Mouse (Mus musculus): Measurements from ENCODE around the gene Ube2m. TPM values are rescaled to one million over a fixed set of nuclear protein-coding genes. Genes with fewer than 3 reads are reported as not detected.
A peak's percentile ranks its signal among the peaks of the same experiment; 100 is the strongest.

The Ube2m gene
- polyA plus RNA-seq, 1 experiment from 2014 or later = 199 TPM

- Histone ChIP-seq H3K4me1 (ENCODE audit: control insufficient read depth, insufficient read depth, low read length) (peaks cover 12% of the 10 kb centered on the region), H3K27ac (replicated peaks; ENCODE audit: low read depth, low read length) (peak overlapping the region; percentile 93), H3K4me2 (ENCODE audit: low read depth, severe bottlenecking) (peak overlapping the region; percentile 79), H3K36me3 (ENCODE audit: control insufficient read depth, insufficient read depth, low read length) (peaks cover 10% of the 10 kb centered on the region), H3K4me3 (ENCODE audit: low read depth, low read length) (peak overlapping the region; percentile 74), H3K9me3 (ENCODE audit: control insufficient read depth, low read length) (peaks cover 10% of the 10 kb centered on the region; the same call in 1 of the 2 replicates), H3K27me3 (ENCODE audit: control insufficient read depth, insufficient read depth, low read length) (peaks cover 20% of the 10 kb centered on the region), H3K9ac (ENCODE audit: low read length) (peak overlapping the region; percentile 80)
- 28% methylated on average over 15 of the region's 15 CpGs for WGBS
- no peak for ATAC-seq (ENCODE audit: insufficient number of reproducible peaks, low FRiP score, low TSS enrichment, low read depth)
- no peak for DNase-seq (ENCODE audit: low spot score)
These were observed 620 bp upstream of the Ube2m start for GRCm38 (mm10) chr7:13038621-13039169.

- peaks cover 12% of the 10 kb centered on the region for H3K4me1 ChIP-seq (ENCODE audit: control insufficient read depth, insufficient read depth, low read length)
- ATAC-seq (ENCODE audit: insufficient number of reproducible peaks, low FRiP score, low TSS enrichment, low read depth) = no peak
- no peak for DNase-seq (ENCODE audit: low spot score)
- peak overlapping the region; percentile 79 for H3K4me2 ChIP-seq (ENCODE audit: low read depth, severe bottlenecking)
- peaks cover 11% of the 10 kb centered on the region for H3K36me3 ChIP-seq (ENCODE audit: control insufficient read depth, insufficient read depth, low read length)
- peaks cover 7% of the 10 kb centered on the region for H3K27me3 ChIP-seq (ENCODE audit: control insufficient read depth, insufficient read depth, low read length)
- under 1% methylated on average over 31 of the region's 33 CpGs for WGBS
- no peaks in the 10 kb centered on the region for H3K9me3 ChIP-seq (ENCODE audit: control insufficient read depth, low read length)
- peak overlapping the region; percentile 80 for H3K9ac ChIP-seq (ENCODE audit: low read length)
- peak overlapping the region; percentile 74 for H3K4me3 ChIP-seq (ENCODE audit: low read depth, low read length)
- peak overlapping the region; percentile 93 for H3K27ac ChIP-seq (replicated peaks; ENCODE audit: low read depth, low read length)
These were observed 709 bp downstream of the Ube2m start for GRCm38 (mm10) chr7:13037366-13037765.

GRCm38 (mm10) chr7:13036806-13037205, 1.3 kb downstream of the Ube2m start:
- 45% methylated on average over 4 of the region's 4 CpGs for WGBS
- Histone ChIP-seq H3K4me2 (ENCODE audit: low read depth, severe bottlenecking) (peak overlapping the region; percentile 79), H3K4me1 (ENCODE audit: control insufficient read depth, insufficient read depth, low read length) (peaks cover 12% of the 10 kb centered on the region), H3K4me3 (ENCODE audit: low read depth, low read length) (peak overlapping the region; percentile 74), H3K27me3 (ENCODE audit: control insufficient read depth, insufficient read depth, low read length) (peaks cover 4% of the 10 kb centered on the region), H3K27ac (replicated peaks; ENCODE audit: low read depth, low read length) (no peak overlapping the region), H3K36me3 (ENCODE audit: control insufficient read depth, insufficient read depth, low read length) (peaks cover 17% of the 10 kb centered on the region), H3K9ac (ENCODE audit: low read length) (peak overlapping the region; percentile 80), H3K9me3 (ENCODE audit: control insufficient read depth, low read length) (no peaks in the 10 kb centered on the region)
- DNase-seq (ENCODE audit: low spot score) = no peak
- ATAC-seq (ENCODE audit: insufficient number of reproducible peaks, low FRiP score, low TSS enrichment, low read depth) = no peak

DNA sequence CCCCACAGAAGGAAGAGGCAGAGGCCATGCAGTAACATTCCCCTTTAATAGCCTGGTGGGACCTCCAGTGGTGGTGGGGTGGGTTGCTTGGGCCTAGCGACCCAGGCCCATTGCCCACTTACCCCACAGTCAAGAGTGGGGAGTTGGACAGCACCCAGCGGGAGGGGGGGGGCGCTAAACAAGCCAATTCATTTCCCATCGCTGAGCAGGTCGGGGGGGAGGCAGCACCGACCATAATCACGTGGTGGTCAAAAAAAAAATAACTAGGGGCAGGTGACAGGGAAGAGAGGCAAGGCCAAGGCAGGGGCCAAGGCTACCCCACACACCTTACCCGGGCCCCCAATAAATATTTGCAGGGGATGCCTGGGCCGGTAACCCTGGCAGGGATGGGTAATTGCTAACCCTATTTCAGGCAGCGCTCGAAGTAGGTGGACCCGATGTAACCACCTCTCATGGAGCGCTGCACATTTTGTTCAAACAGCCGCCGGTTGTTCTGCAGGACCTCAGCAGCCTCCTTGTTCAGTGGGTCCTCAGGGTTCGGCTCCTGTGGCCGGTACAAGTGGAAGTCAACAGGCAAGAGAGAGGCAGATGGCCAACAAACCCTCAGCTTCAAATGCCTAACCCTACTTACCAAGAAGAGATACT, 2.7 kb downstream of the Ube2m start:
- Histone ChIP-seq H3K4me3 (ENCODE audit: low read depth, low read length) (no peak overlapping the region), H3K27ac (replicated peaks; ENCODE audit: low read depth, low read length) (no peak overlapping the region), H3K9ac (ENCODE audit: low read length) (no peak overlapping the region; the same call in 1 of the 2 replicates)

GRCm38 (mm10) chr7:13034148-13034977, 3.7 kb downstream of the Ube2m start, which contains the start of gene Chmp2a:
TSS of gene Chmp2a (minus strand) at chr7:13034807.
- WGBS = under 1% methylated on average over 45 of the region's 45 CpGs
- ATAC-seq (ENCODE audit: insufficient number of reproducible peaks, low FRiP score, low TSS enrichment, low read depth) (peak; percentile 84), DNase-seq (ENCODE audit: low spot score) (peak; percentile 99)
- peaks cover 12% of the 10 kb centered on the region for H3K4me1 ChIP-seq (ENCODE audit: control insufficient read depth, insufficient read depth, low read length)
- peak within 1 kb of the TSS; percentile 86 for H3K27ac ChIP-seq (replicated peaks; ENCODE audit: low read depth, low read length)
- peak within 1 kb of the TSS; percentile 50 for H3K4me3 ChIP-seq (ENCODE audit: low read depth, low read length)
- no peaks in the 10 kb centered on the region for H3K9me3 ChIP-seq (ENCODE audit: control insufficient read depth, low read length)
- peaks cover 36% of the 10 kb centered on the region for H3K36me3 ChIP-seq (ENCODE audit: control insufficient read depth, insufficient read depth, low read length)
- H3K9ac ChIP-seq (ENCODE audit: low read length) = peak within 1 kb of the TSS; percentile 80
- no peaks in the 10 kb centered on the region for H3K27me3 ChIP-seq (ENCODE audit: control insufficient read depth, insufficient read depth, low read length)
- H3K4me2 ChIP-seq (ENCODE audit: low read depth, severe bottlenecking) = peak within 1 kb of the TSS; percentile 77

More for the DNA sequence above, 2.7 kb downstream of the Ube2m start:
- Histone ChIP-seq H3K4me1 (ENCODE audit: control insufficient read depth, insufficient read depth, low read length) (peaks cover 12% of the 10 kb centered on the region), H3K36me3 (ENCODE audit: control insufficient read depth, insufficient read depth, low read length) (peaks cover 27% of the 10 kb centered on the region), H3K4me2 (ENCODE audit: low read depth, severe bottlenecking) (no peak overlapping the region; the same call in 1 of the 2 replicates), H3K27me3 (ENCODE audit: control insufficient read depth, insufficient read depth, low read length) (no peaks in the 10 kb centered on the region), H3K9me3 (ENCODE audit: control insufficient read depth, low read length) (no peaks in the 10 kb centered on the region)
- DNase-seq (ENCODE audit: low spot score) = no peak
- ATAC-seq (ENCODE audit: insufficient number of reproducible peaks, low FRiP score, low TSS enrichment, low read depth) = no peak
- WGBS = 90% methylated on average over 17 of the region's 17 CpGs

GRCm38 (mm10) chr7:13033451-13034147, 4.5 kb downstream of the Ube2m start:
- Histone ChIP-seq H3K9ac (ENCODE audit: low read length) (peak overlapping the region; percentile 80), H3K27me3 (ENCODE audit: control insufficient read depth, insufficient read depth, low read length) (no peaks in the 10 kb centered on the region), H3K36me3 (ENCODE audit: control insufficient read depth, insufficient read depth, low read length) (peaks cover 43% of the 10 kb centered on the region), H3K4me1 (ENCODE audit: control insufficient read depth, insufficient read depth, low read length) (peaks cover 12% of the 10 kb centered on the region), H3K4me2 (ENCODE audit: low read depth, severe bottlenecking) (peak overlapping the region; percentile 77), H3K4me3 (ENCODE audit: low read depth, low read length) (peak overlapping the region; percentile 50), H3K27ac (replicated peaks; ENCODE audit: low read depth, low read length) (peak overlapping the region; percentile 86; the same call in 1 of the 2 replicates), H3K9me3 (ENCODE audit: control insufficient read depth, low read length) (no peaks in the 10 kb centered on the region)
- 51% methylated on average over 13 of the region's 13 CpGs for WGBS
- DNase-seq (ENCODE audit: low spot score) (no peak), ATAC-seq (ENCODE audit: insufficient number of reproducible peaks, low FRiP score, low TSS enrichment, low read depth) (no peak)

DNA sequence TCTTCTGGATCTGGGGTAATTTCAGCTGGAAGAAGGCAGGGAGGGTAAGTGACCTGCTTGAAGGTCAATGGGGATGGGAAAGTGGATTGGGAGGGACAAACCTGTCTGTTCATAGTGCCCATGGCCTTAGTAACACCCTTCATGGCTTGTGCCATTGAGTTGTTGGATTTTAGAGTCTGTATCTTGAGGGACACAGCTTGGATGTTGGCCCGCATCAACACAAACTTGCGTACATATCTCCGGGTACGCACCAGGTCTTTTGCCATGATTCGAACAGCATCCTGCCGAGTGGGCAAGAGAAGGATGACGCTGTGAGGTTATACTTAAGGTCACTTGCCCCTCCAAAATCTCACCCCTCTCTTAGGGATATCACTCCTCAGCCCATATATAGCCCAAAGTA, 5.5 kb downstream of the Ube2m start:
- no peak overlapping the region for H3K4me3 ChIP-seq (ENCODE audit: low read depth, low read length)
- no peaks in the 10 kb centered on the region for H3K9me3 ChIP-seq (ENCODE audit: control insufficient read depth, low read length)
- H3K36me3 ChIP-seq (ENCODE audit: control insufficient read depth, insufficient read depth, low read length) = peaks cover 54% of the 10 kb centered on the region
- peaks cover 12% of the 10 kb centered on the region for H3K4me1 ChIP-seq (ENCODE audit: control insufficient read depth, insufficient read depth, low read length)
- no peak overlapping the region for H3K4me2 ChIP-seq (ENCODE audit: low read depth, severe bottlenecking)
- ATAC-seq (ENCODE audit: insufficient number of reproducible peaks, low FRiP score, low TSS enrichment, low read depth) (no peak), DNase-seq (ENCODE audit: low spot score) (no peak)
- H3K27me3 ChIP-seq (ENCODE audit: control insufficient read depth, insufficient read depth, low read length) = no peaks in the 10 kb centered on the region
- H3K9ac ChIP-seq (ENCODE audit: low read length) = no peak overlapping the region
- WGBS = 92% methylated on average over 7 of the region's 7 CpGs
- no peak overlapping the region for H3K27ac ChIP-seq (replicated peaks; ENCODE audit: low read depth, low read length)

DNA sequence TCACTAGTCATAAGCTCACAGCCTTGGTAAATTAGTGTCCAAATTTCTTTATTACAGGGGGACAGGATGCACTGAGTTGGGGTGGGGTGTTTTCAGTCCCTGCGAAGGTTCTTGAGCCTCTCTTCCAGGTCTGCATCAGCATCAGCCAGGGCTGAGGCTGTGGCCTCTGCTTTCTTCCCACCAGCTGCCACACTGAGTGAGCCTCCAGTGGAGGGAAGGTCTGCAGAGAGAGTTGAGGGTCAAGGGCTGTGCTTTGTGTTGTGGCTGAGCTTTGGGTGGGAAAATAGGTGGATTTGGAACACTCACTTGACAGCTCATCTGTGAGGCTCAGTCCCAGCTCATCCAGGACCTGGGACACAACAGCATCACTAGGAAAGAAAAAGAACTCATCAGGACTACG, 6.1 kb downstream of the Ube2m start:
- Histone ChIP-seq H3K9me3 (ENCODE audit: control insufficient read depth, low read length) (no peaks in the 10 kb centered on the region), H3K4me1 (ENCODE audit: control insufficient read depth, insufficient read depth, low read length) (peaks cover 13% of the 10 kb centered on the region), H3K4me2 (ENCODE audit: low read depth, severe bottlenecking) (no peak overlapping the region), H3K27ac (replicated peaks; ENCODE audit: low read depth, low read length) (no peak overlapping the region), H3K9ac (ENCODE audit: low read length) (no peak overlapping the region), H3K4me3 (ENCODE audit: low read depth, low read length) (no peak overlapping the region), H3K36me3 (ENCODE audit: control insufficient read depth, insufficient read depth, low read length) (peaks cover 60% of the 10 kb centered on the region), H3K27me3 (ENCODE audit: control insufficient read depth, insufficient read depth, low read length) (no peaks in the 10 kb centered on the region)
- no peak for ATAC-seq (ENCODE audit: insufficient number of reproducible peaks, low FRiP score, low TSS enrichment, low read depth)
- 84% methylated on average over 2 of the region's 2 CpGs for WGBS
- DNase-seq (ENCODE audit: low spot score) = no peak

Measured in limb, embryonic 11.5 days (tissue).